Mouse (Mus musculus): Measurements from ENCODE around the gene Cdc42bpg. TPM values are rescaled to one million over a fixed set of nuclear protein-coding genes. Genes with fewer than 3 reads are reported as not detected.
A peak's percentile ranks its signal among the peaks of the same experiment; 100 is the strongest.

Gene Cdc42bpg
- total and polyA plus RNA-seq, 3 experiments: 2.6 to 4.5 TPM; not detected in 1

GRCm38 (mm10) chr19:6276426-6277421 is 29.5 kb upstream of the Cdc42bpg start, which contains the start of gene Ehd1 (continued):
- TF ChIP-seq SIN3A (IDR thresholded peaks at IDR 0.05; ENCODE audit: low read length) (peak; percentile 75), UBTF (IDR thresholded peaks at IDR 0.05; ENCODE audit: borderline replicate concordance, insufficient read depth, low read depth, low read length) (0 out of 2 replicates have a peak, but pooled peaks have one; percentile 66), E2F4 (IDR thresholded peaks at IDR 0.05; ENCODE audit: borderline replicate concordance, low read depth, low read length) (no peak), TAL1 (IDR thresholded peaks at IDR 0.05; ENCODE audit: low read length) (no peak), HCFC1 (IDR thresholded peaks at IDR 0.05; ENCODE audit: low read depth, low read length) (peak; percentile 77), USF1 (IDR thresholded peaks at IDR 0.05; ENCODE audit: low read depth, low read length) (no peak), ZC3H11A (IDR thresholded peaks at IDR 0.05; ENCODE audit: low read depth, low read length) (no peak), BHLHE40 (IDR thresholded peaks at IDR 0.05; ENCODE audit: borderline replicate concordance, low read depth, low read length) (0 out of 2 replicates have a peak, but pooled peaks have one; percentile 3), MYB (IDR thresholded peaks at IDR 0.05; ENCODE audit: low read depth, low read length) (no peak), NRF1 (IDR thresholded peaks at IDR 0.05; ENCODE audit: insufficient read depth, low read depth, low read length, poor library complexity, severe bottlenecking) (peak; percentile 82), ZNF384 (IDR thresholded peaks at IDR 0.05; ENCODE audit: low read depth, low read length) (no peak), POLR2A (IDR thresholded peaks at IDR 0.05; ENCODE audit: control insufficient read depth in 1 of 2, insufficient read depth in 1 of 2, low read depth in 1 of 2, low read length in 2 of 2, poor library complexity in 1 of 2) (peak; percentile 61 to 82; a peak in 3 of 4 replicates), GABPA (IDR thresholded peaks at IDR 0.05; ENCODE audit: low read depth, low read length) (no peak), CTCF (IDR thresholded peaks at IDR 0.05 in 2 of 3, conservative IDR thresholded peaks at IDR 0.05 in 1 of 3; ENCODE audit: control insufficient read depth in 1 of 3, insufficient read depth in 1 of 3, low read depth in 2 of 3, low read length in 3 of 3, poor library complexity in 1 of 3, severe bottlenecking in 1 of 3) (peak; percentile 42 to 87 (median 74); a peak in 5 of 6 replicates), GATA1 (IDR thresholded peaks at IDR 0.05; ENCODE audit: low read depth, low read length) (no peak), TBP (IDR thresholded peaks at IDR 0.05; ENCODE audit: low read depth, low read length) (no peak; the same call in none of the 2 replicates), RCOR1 (IDR thresholded peaks at IDR 0.05; ENCODE audit: low read depth, low read length) (no peak), MAX (IDR thresholded peaks at IDR 0.05; ENCODE audit: low read length) (peak; percentile 98), ELF1 (IDR thresholded peaks at IDR 0.05; ENCODE audit: low read depth, low read length) (peak; percentile 51; the same call in 1 of the 2 replicates), ETS1 (IDR thresholded peaks at IDR 0.05; ENCODE audit: low read depth, low read length) (no peak; the same call in 1 of the 2 replicates), MEF2A (IDR thresholded peaks at IDR 0.05; ENCODE audit: extremely low read depth, insufficient replicate concordance, low read depth, low read length, poor library complexity, severe bottlenecking) (no peak), POLR2AphosphoS2 (IDR thresholded peaks at IDR 0.05; ENCODE audit: low read length) (peak; percentile 84), POLR2AphosphoS5 (IDR thresholded peaks at IDR 0.05; ENCODE audit: borderline replicate concordance, low read depth, low read length) (no peak), SMC3 (IDR thresholded peaks at IDR 0.05; ENCODE audit: low read depth, low read length) (peak; percentile 54)

All from MEL (cell line).